Comparison of ENCODE assay signal across 8 mouse cellular contexts in the genomic region with DNA sequence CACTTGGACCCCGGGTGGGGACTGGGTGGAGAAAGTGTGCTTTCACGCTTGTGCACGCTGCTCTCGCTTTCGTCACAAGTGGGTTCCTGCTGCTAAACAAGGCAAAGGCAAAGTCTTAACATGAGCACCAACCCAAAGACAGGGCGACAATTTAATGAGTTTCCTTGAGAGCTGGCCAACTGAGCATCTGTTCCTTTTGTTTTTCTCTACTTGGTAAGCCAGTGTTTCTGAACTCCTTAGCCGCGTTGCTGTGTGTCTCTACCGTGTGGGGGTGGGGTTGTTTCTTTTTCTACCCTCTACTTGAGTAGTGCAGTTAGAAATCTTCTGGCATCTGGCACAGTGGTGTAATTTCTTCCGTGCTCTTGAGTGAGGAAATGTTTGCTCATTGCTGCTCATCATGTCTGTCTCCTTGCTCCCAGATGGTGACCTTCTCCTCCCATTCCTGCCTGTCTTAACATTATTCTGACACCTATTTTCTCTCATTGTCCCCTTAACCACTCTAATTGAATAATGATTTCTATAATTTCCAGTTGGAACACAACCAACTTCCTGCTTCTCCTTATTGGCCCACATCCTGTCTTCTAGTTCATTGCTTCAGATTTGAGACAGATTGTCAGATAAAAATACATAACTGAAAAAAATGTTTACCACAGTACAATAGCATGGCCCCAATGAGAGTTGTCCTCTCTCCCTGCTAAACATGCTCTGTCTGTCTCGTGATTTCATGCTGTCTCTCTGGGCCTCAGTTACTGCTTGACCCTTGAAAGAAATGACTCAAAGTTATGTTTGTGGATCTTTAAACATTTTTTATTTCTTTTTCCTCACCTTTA.
DNase-seq lines count a peak whose midpoint lies in the region; ATAC-seq lines count a peak whose summit lies in the region.

No protein-coding gene starts in this region.

- peak overlapping the region; percentile 72 for H3K27ac ChIP-seq in forebrain, embryonic 13.5 days
- no peak overlapping the region for H3K27ac ChIP-seq in forebrain, embryonic 11.5 days (ENCODE audit: low read depth, low read length)
- 0 out of 2 replicates have a peak overlapping the region, but pooled peaks have one; percentile 14 for H3K27ac ChIP-seq in liver, embryonic 16.5 days (ENCODE audit: low read length)
- no peak overlapping the region for H3K27ac ChIP-seq in liver, embryonic 12.5 days

- H3K9me3 ChIP-seq in forebrain, embryonic 13.5 days (replicated peaks) = no peaks in the 10 kb centered on the region
- H3K9me3 ChIP-seq in forebrain, embryonic 11.5 days (ENCODE audit: control insufficient read depth, low read length) = no peaks in the 10 kb centered on the region
- no peaks in the 10 kb centered on the region for H3K9me3 ChIP-seq in liver, embryonic 16.5 days (replicated peaks; ENCODE audit: control insufficient read depth, low read length)
- H3K9me3 ChIP-seq in liver, embryonic 12.5 days (replicated peaks) = no peaks in the 10 kb centered on the region

- H3K4me1 ChIP-seq in forebrain, embryonic 13.5 days = peaks cover 48% of the 10 kb centered on the region
- peaks cover 4% of the 10 kb centered on the region for H3K4me1 ChIP-seq in forebrain, embryonic 11.5 days (replicated peaks; ENCODE audit: control insufficient read depth, insufficient read depth, low read length)
- no peaks in the 10 kb centered on the region for H3K4me1 ChIP-seq in liver, embryonic 16.5 days (ENCODE audit: control insufficient read depth, low read depth, low read length)
- H3K4me1 ChIP-seq in liver, embryonic 12.5 days = 0 out of 2 replicates have a peak, but pooled peaks cover 4% of the 10 kb centered on the region

- 22% methylated on average over 11 of the region's 11 CpGs for WGBS in forebrain, embryonic 13.5 days
- WGBS in forebrain, embryonic 11.5 days = 58% methylated on average over 11 of the region's 11 CpGs
- WGBS in liver, embryonic 16.5 days (ENCODE audit: insufficient replicate concordance) = 70% methylated on average over 11 of the region's 11 CpGs
- 84% methylated on average over 11 of the region's 11 CpGs for WGBS in liver, embryonic 12.5 days (ENCODE audit: insufficient replicate concordance)

- H3K4me3 ChIP-seq in forebrain, embryonic 13.5 days = no peak overlapping the region
- H3K4me3 ChIP-seq in forebrain, embryonic 11.5 days (ENCODE audit: low read depth, low read length) = no peak overlapping the region
- no peak overlapping the region for H3K4me3 ChIP-seq in liver, embryonic 16.5 days (ENCODE audit: low read depth, low read length)
- no peak overlapping the region for H3K4me3 ChIP-seq in liver, embryonic 12.5 days

- DNase-seq in forebrain, embryonic 11.5 days (ENCODE audit: low spot score) = no peak
- DNase-seq in cerebellum, postnatal 14 days = peak; percentile 20 to 34
- DNase-seq in lung, postnatal 25 days (ENCODE audit: low spot score) = peak; percentile 16
- DNase-seq in urinary bladder, adult 18-20 months (ENCODE audit: low spot score in 2 of 2) = no peak
- no peak for DNase-seq in embryo, embryonic 10.5 days (ENCODE audit: low spot score)

- no peaks in the 10 kb centered on the region for H3K36me3 ChIP-seq in forebrain, embryonic 13.5 days (ENCODE audit: poor library complexity, severe bottlenecking)
- no peaks in the 10 kb centered on the region for H3K36me3 ChIP-seq in forebrain, embryonic 11.5 days (ENCODE audit: control insufficient read depth, insufficient read depth, low read length)
- peaks cover 18% of the 10 kb centered on the region for H3K36me3 ChIP-seq in liver, embryonic 16.5 days (ENCODE audit: control insufficient read depth, insufficient read depth)
- H3K36me3 ChIP-seq in liver, embryonic 12.5 days = peaks cover 50% of the 10 kb centered on the region

- no peak overlapping the region for H3K9ac ChIP-seq in forebrain, embryonic 13.5 days
- H3K9ac ChIP-seq in forebrain, embryonic 11.5 days (ENCODE audit: low read length) = no peak overlapping the region
- H3K9ac ChIP-seq in liver, embryonic 16.5 days (ENCODE audit: low read depth, low read length) = no peak overlapping the region
- no peak overlapping the region for H3K9ac ChIP-seq in liver, embryonic 12.5 days

- H3K4me2 ChIP-seq in forebrain, embryonic 13.5 days = peak overlapping the region; percentile 21; the same call in 1 of the 2 replicates
- H3K4me2 ChIP-seq in forebrain, embryonic 11.5 days (ENCODE audit: low read depth, low read length, severe bottlenecking) = no peak overlapping the region
- H3K4me2 ChIP-seq in liver, embryonic 16.5 days (ENCODE audit: low read depth, low read length) = no peak overlapping the region
- H3K4me2 ChIP-seq in liver, embryonic 12.5 days = no peak overlapping the region

- no peaks in the 10 kb centered on the region for H3K27me3 ChIP-seq in forebrain, embryonic 13.5 days
- no peaks in the 10 kb centered on the region for H3K27me3 ChIP-seq in forebrain, embryonic 11.5 days (ENCODE audit: control insufficient read depth, insufficient read depth, low read length)
- no peaks in the 10 kb centered on the region for H3K27me3 ChIP-seq in liver, embryonic 16.5 days (ENCODE audit: control insufficient read depth, insufficient read depth, low read depth, low read length)
- no peaks in the 10 kb centered on the region for H3K27me3 ChIP-seq in liver, embryonic 12.5 days (replicated peaks)

- peak; percentile 82 for ATAC-seq in forebrain, embryonic 13.5 days
- ATAC-seq in forebrain, embryonic 11.5 days (replicated peaks; ENCODE audit: low FRiP score) = no peak
- no peak for ATAC-seq in liver, embryonic 16.5 days (ENCODE audit: low read depth)
- no peak for ATAC-seq in liver, embryonic 12.5 days

Comparison
In these comparisons a context has a peak if more than half of its experiments do, and no peak if none do; other contexts are left out.
1. H3K27ac ChIP-seq: peak in forebrain, embryonic 13.5 days (single experiment) and liver, embryonic 16.5 days (single experiment); none in forebrain, embryonic 11.5 days (single experiment) and liver, embryonic 12.5 days (single experiment).
2. DNase-seq: peak in cerebellum, postnatal 14 days (2 of 2) and lung, postnatal 25 days (single experiment); none in forebrain, embryonic 11.5 days (single experiment), urinary bladder, adult 18-20 months (0 of 2) and embryo, embryonic 10.5 days (single experiment).